Mouse (Mus musculus) testis, adult 2 months (tissue): ENCODE results near the gene Cntnap5c. TPM values are rescaled to one million over a fixed set of nuclear protein-coding genes. Genes with fewer than 3 reads are reported as not detected.
"Not testable (repeated sequence)": the region's sequence is repeated elsewhere in the genome, so short reads cannot be mapped to it uniquely, and the experiment has no call there.

Experiments
- H3K27ac ChIP-seq: fragments of 200-500 bp; 2 replicates; pipeline ENCODE4 v1.5.1; 2012; ENCODE audit warnings: low read depth, low read length; ENCODE audit not compliant: control insufficient read depth, insufficient read depth
- H3K27me3 ChIP-seq: fragments of 200-500 bp; 2 replicates; pipeline ENCODE4 v1.6.1; 2012; ENCODE audit warnings: mild to moderate bottlenecking, low read length, moderate library complexity; ENCODE audit not compliant: control insufficient read depth, insufficient read depth
- H3K36me3 ChIP-seq: fragments of 200-500 bp; 2 replicates; pipeline ENCODE4 v1.6.1; 2012; ENCODE audit warnings: mild to moderate bottlenecking, low read length; ENCODE audit not compliant: control insufficient read depth, insufficient read depth
- H3K4me1 ChIP-seq: fragments of 200-500 bp; 2 replicates; pipeline ENCODE4 v1.6.1; 2012; ENCODE audit warnings: low read length; ENCODE audit not compliant: control insufficient read depth, insufficient read depth
- H3K4me3 ChIP-seq: fragments of 200-500 bp; 2 replicates; pipeline ENCODE4 v1.5.1; 2012; ENCODE audit warnings: low read depth, mild to moderate bottlenecking, low read length, moderate library complexity, mixed read lengths; ENCODE audit not compliant: control insufficient read depth
- CTCF ChIP-seq: fragments of 200-500 bp; IDR thresholded peaks from 2 replicates; pipeline ENCODE4 v1.5.1; 2012; ENCODE audit warnings: low read depth, mild to moderate bottlenecking, inconsistent platforms, low read length, moderate library complexity; ENCODE audit not compliant: control insufficient read depth, insufficient read depth, insufficient replicate concordance
- POLR2A ChIP-seq: fragments of 200-500 bp; IDR thresholded peaks from 2 replicates; pipeline ENCODE4 v1.6.1; 2012; ENCODE audit warnings: low read depth, mild to moderate bottlenecking, inconsistent platforms, low read length, moderate library complexity; ENCODE audit not compliant: control insufficient read depth
- polyA plus RNA-seq: library from polyadenylated mRNA; depleted of rRNA; stranded (reverse); fragments of >200 nt; gene quantifications from 2 replicates; pipeline ENCODE4 v1.2.3, GENCODE M21; 2012

The Cntnap5c gene
- polyA plus RNA-seq, 1 experiment, result 1.1 TPM

DNA sequence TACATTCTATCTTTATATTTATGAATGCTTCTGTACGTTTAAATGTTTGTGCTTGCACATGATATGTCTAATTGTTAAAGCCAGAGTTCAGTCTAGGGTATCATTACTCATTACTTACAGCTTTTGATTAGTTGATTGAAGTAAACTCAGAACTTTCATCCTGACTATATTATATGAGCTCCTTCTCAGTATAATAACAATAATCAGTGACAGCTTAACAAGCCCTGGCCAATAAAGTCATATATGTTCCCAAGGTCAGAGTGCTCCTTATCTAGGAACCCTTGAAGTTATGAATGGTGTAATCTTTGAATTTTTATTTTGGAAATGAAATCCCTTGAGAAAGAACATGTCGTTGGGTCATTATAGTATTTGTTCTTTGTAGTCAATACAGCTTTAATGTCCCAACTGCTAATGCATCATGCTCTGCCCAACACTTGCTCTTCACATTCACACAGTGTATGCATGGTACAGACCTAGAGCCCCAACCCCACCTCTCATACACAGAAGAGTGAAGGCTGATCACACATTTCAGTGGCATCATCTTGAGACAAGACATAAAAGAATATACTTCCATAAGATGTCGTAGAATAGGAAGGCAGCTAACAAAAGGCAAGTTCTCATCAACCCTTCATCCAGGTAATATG, 27.4 kb downstream of the Cntnap5c start:
- TF ChIP-seq CTCF (no peak), POLR2A (no peak)
- no peaks in the 10 kb centered on the region for H3K27me3 ChIP-seq

DNA sequence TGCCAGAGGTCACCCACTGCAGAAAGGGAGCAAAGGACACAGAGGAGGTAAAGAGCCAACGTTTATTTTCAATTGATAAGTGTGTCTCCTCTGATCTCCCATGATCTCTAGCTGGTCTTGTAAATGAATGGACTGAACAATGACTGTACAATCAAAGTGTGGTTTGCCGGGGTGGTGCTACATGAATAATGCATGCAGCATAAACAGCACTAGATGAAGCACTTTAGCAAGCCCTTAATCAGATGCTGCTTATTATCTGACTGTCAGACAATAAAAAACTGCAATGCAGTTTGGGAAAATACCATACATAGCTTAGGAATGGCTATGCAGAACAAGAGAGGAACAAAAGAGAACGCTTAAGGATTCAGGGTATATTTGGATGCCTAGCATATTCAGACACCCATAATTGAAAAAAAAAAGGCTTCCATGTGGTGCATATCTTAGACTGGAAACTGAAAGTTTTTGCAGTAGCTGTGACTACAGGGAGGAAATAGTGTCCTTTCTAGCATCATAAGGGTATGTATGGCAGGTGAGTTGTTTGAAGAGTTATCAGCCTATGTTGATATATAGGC, 30.1 kb downstream of the Cntnap5c start:
- no peaks in the 10 kb centered on the region for H3K4me1 ChIP-seq
- no peaks in the 10 kb centered on the region for H3K27me3 ChIP-seq
- TF ChIP-seq POLR2A, result no peak
- no peak overlapping the region for H3K4me3 ChIP-seq
- no peaks in the 10 kb centered on the region for H3K36me3 ChIP-seq
- H3K27ac ChIP-seq, result no peak overlapping the region

More for the DNA sequence above, 27.4 kb downstream of the Cntnap5c start:
- no peak overlapping the region for H3K27ac ChIP-seq
- no peak overlapping the region for H3K4me3 ChIP-seq
- H3K4me1 ChIP-seq, result no peaks in the 10 kb centered on the region
- no peaks in the 10 kb centered on the region for H3K36me3 ChIP-seq

DNA sequence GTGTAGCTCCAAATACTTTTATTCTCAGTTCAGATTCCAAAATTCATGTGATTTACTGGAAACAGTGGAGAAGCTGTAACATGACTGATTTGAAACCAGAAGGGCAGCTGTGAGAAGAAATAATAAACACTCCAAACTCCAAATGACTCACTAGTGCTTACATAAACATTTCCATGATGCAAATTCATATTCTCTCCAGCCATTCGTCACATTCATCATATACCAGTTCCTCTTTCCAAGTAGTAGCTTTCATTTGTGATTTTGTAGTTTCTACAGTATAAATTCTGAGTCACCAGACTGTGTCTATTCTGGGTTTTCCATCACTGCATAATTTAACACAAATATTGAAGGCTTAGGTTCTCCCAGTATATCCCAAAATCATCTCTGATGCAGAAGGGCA, 31.8 kb downstream of the Cntnap5c start:
- H3K27me3 ChIP-seq, result no peaks in the 10 kb centered on the region
- no peak overlapping the region for H3K4me3 ChIP-seq
- H3K27ac ChIP-seq, result no peak overlapping the region
- no peak for TF ChIP-seq POLR2A
- no peak for TF ChIP-seq CTCF
- no peaks in the 10 kb centered on the region for H3K4me1 ChIP-seq
- H3K36me3 ChIP-seq, result no peaks in the 10 kb centered on the region

DNA sequence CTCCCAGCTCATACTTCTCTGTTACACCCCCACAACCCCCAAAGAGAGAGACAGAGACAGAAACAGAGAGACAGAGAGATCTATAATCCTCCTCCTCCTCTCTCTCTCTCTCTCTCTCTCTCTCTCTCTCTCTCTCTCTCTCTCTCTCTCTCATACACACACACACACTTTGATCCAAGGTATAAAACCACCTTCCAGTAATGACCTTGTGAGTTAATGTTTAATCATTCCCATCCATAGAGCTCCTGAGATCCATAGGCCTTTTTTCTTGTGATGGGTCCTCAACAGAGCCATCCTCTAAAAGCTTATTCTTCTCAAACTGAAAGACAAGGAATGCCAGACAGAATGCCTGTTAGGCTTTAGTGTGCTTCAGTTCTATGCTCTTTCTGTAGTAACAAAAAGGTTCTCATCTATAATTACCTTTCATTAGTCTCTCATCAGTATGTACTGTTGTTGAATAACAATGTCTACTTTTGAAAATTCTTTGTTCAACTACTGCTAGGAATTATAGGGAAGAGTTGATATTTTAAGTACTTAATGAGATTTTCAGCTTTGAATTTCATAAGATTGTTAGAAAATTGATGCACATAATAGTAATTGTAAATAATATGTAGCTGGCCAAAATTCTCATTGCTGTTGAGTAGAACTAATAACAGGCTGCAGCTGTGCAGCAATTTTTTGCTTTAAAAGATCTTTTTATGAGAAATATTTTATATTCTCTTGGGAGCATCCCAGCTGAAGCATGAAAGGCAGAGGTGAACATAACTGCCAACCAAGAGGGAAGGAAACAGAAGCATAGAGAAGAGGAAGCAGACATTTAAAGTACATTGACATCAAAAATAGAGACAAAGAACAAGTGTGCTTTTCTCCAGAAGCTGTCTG, 68.0 kb downstream of the Cntnap5c start:
- no peak for TF ChIP-seq POLR2A
- TF ChIP-seq CTCF, result no peak
- no peaks in the 10 kb centered on the region for H3K27me3 ChIP-seq

DNA sequence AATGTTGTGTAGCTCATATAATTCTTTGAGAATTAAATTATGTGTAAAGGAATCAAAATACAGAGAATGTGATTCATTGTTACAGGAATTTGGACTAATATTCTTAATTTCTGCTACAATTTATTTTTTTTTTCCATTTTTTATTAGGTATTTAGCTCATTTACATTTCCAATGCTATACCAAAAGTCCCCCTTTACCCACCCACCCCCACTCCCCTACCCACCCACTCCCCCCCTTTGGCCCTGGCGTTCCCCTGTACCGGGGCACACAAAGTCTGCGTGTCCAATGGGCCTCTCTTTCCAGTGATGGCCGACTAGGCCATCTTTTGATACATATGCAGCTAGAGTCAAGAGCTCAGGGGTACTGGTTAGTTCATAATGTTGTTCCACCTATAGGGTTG, 86.4 kb downstream of the Cntnap5c start:
- not testable (repeated sequence) for H3K4me3 ChIP-seq, H3K36me3 ChIP-seq, H3K27me3 ChIP-seq, H3K27ac ChIP-seq, H3K4me1 ChIP-seq

More for the DNA sequence above, 68.0 kb downstream of the Cntnap5c start:
- Histone ChIP-seq H3K4me3 (no peak overlapping the region), H3K36me3 (no peaks in the 10 kb centered on the region), H3K27ac (no peak overlapping the region), H3K4me1 (no peaks in the 10 kb centered on the region)

DNA sequence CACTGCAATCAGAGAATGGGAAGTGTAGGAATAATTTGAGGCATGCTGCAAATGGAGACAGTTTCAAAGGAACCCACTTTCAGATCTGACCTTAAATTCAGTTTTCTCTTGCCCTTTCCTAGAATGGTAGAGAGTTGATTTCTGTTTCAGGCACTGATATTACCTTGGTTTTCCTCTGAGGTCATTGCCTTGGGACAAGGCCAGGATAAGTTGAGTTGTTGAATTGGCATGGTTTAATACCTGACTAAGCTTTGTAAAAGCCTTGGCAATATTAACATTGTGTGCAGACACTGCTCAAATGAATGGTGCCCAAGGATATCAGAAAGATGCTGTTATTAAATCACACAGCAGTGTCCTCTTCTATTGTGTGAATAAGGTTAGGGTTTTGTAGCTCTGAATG, 96.6 kb downstream of the Cntnap5c start:
- TF ChIP-seq CTCF (no peak), POLR2A (no peak)
- no peak overlapping the region for H3K27ac ChIP-seq
- no peak overlapping the region for H3K4me3 ChIP-seq
- no peaks in the 10 kb centered on the region for H3K4me1 ChIP-seq
- no peaks in the 10 kb centered on the region for H3K36me3 ChIP-seq
- no peaks in the 10 kb centered on the region for H3K27me3 ChIP-seq

DNA sequence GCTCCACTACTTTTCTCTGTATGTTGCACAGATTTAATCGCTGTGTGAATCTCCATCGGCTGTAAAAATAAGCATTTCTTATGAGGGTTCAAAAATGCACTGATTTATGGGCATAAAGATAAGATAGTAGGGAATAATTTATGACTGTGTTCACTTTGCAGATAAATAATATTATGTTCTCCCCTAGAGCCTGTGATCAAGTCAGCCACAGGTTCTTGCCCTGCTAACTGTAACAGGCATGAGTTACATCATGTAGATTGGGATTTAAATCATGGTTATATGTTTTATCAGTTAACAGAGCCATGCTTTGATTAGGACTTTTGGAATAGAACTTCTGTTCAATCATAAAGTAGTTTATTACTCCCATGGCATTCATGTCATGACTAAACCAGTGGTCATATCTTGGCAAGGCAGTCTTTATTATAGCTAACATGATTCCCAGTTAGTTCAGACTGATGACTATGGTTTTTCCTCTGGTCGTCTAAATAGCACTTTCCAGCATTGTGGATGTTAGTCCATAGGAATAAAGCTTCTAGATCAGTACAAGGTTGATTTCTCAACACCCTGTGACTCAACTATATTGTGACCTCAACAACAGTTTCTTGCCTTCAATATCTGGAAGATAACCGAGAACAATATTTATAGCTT, 118.5 kb downstream of the Cntnap5c start:
- Histone ChIP-seq H3K4me3 (no peak overlapping the region), H3K27ac (no peak overlapping the region), H3K36me3 (no peaks in the 10 kb centered on the region), H3K27me3 (no peaks in the 10 kb centered on the region), H3K4me1 (no peaks in the 10 kb centered on the region)
- TF ChIP-seq POLR2A (no peak), CTCF (no peak)
